Mouse (Mus musculus) neural tube, embryonic 12.5 days (tissue): ENCODE measurements around the gene Rhd. TPM values are rescaled to one million over a fixed set of nuclear protein-coding genes. Genes with fewer than 3 reads are reported as not detected.
"Not testable (repeated sequence)": the region's sequence is repeated elsewhere in the genome, so short reads cannot be mapped to it uniquely, and the experiment has no call there.

Experiments used
- ATAC-seq: fragments of 200-750 bp; cut with Nextera tagmentation; 2 replicates; pipeline ENCODE4 v1.8.0; 2017; ENCODE audit warnings: low read depth, mild to moderate bottlenecking, moderate TSS enrichment, moderate library complexity; ENCODE audit not compliant: low FRiP score
- H3K27ac ChIP-seq: fragments of 300-500 bp; sonication (generic); 2 replicates; pipeline ENCODE4 v1.5.1; 2016
- H3K27me3 ChIP-seq: fragments of 300-500 bp; sonication (generic); replicated peaks from 2 replicates; pipeline ENCODE4 v1.6.1; 2016; ENCODE audit warnings: mild to moderate bottlenecking
- H3K36me3 ChIP-seq: fragments of 300-500 bp; sonication (generic); 2 replicates; pipeline ENCODE4 v1.6.1; 2016; ENCODE audit warnings: mild to moderate bottlenecking
- H3K4me1 ChIP-seq: fragments of 300-500 bp; sonication (generic); 2 replicates; pipeline ENCODE4 v1.6.1; 2016
- H3K4me2 ChIP-seq: fragments of 300-500 bp; sonication (generic); replicated peaks from 2 replicates; pipeline ENCODE4 v1.6.1; 2016; ENCODE audit warnings: mild to moderate bottlenecking
- H3K4me3 ChIP-seq: fragments of 300-500 bp; sonication (generic); 2 replicates; pipeline ENCODE4 v1.5.1; 2016
- H3K9ac ChIP-seq: fragments of 300-500 bp; sonication (generic); 2 replicates; pipeline ENCODE4 v1.6.1; 2016; ENCODE audit warnings: mild to moderate bottlenecking
- H3K9me3 ChIP-seq: fragments of 300-500 bp; sonication (generic); 2 replicates; pipeline ENCODE4 v1.6.1; 2016; ENCODE audit warnings: mild to moderate bottlenecking
- WGBS: fragments of 180-500 bp; shearing (Covaris S2); methylation state at CpG from one replicate; pipeline ENCODE4 v1.1.7; 2016; 5-methylcytosine and 5-hydroxymethylcytosine counted together
- polyA plus RNA-seq: library from polyadenylated mRNA; unstranded; fragments of >200 nt; fragmentation: Nextera tagmentation; extraction: Ambion mirVana; gene quantifications from 2 replicates; pipeline ENCODE4 v1.2.1, GENCODE M21; 2016

The Rhd gene
- polyA plus RNA-seq, result 5.4 and 6.7 TPM in 2 replicates

- Histone ChIP-seq H3K36me3 (no peaks in the 10 kb centered on the region), H3K4me3 (no peak within 1 kb of the TSS), H3K9me3 (no peaks in the 10 kb centered on the region), H3K4me2 (no peak within 1 kb of the TSS), H3K9ac (no peak within 1 kb of the TSS), H3K27me3 (peaks cover 7% of the 10 kb centered on the region), H3K27ac (no peak within 1 kb of the TSS), H3K4me1 (no peaks in the 10 kb centered on the region)
- WGBS, result 75% methylated on average over 14 of the region's 14 CpGs
- no peak for ATAC-seq
Observed at GRCm38 (mm10) chr4:134863937-134864729, at the start of gene Rhd. TSS of gene Rhd (plus strand) at chr4:134864536.

- Histone ChIP-seq H3K4me2 (no peak overlapping the region), H3K9ac (no peak overlapping the region), H3K4me1 (no peaks in the 10 kb centered on the region), H3K27me3 (no peaks in the 10 kb centered on the region), H3K4me3 (no peak overlapping the region), H3K36me3 (peaks cover 17% of the 10 kb centered on the region; the same call in 1 of the 2 replicates), H3K9me3 (no peaks in the 10 kb centered on the region), H3K27ac (no peak overlapping the region)
- ATAC-seq, result no peak
- whole genome bisulfite sequencing, result 88% methylated on average over 4 of the region's 4 CpGs
Observed at GRCm38 (mm10) chr4:134817706-134818105, 46.6 kb upstream of the Rhd start.

GRCm38 (mm10) chr4:134821061-134821460, 43.3 kb upstream of the Rhd start:
- Histone ChIP-seq H3K9me3 (no peaks in the 10 kb centered on the region), H3K36me3 (peaks cover 19% of the 10 kb centered on the region; the same call in 1 of the 2 replicates), H3K27me3 (no peaks in the 10 kb centered on the region), H3K9ac (no peak overlapping the region), H3K27ac (no peak overlapping the region), H3K4me3 (no peak overlapping the region), H3K4me1 (no peaks in the 10 kb centered on the region), H3K4me2 (no peak overlapping the region)
- WGBS, result 88% methylated on average over 1 of the region's 1 CpGs
- no peak for ATAC-seq

GRCm38 (mm10) chr4:134823560-134823959, 40.8 kb upstream of the Rhd start:
- ATAC-seq, result no peak
- Histone ChIP-seq H3K4me3 (no peak overlapping the region), H3K27ac (no peak overlapping the region), H3K36me3 (peaks cover 34% of the 10 kb centered on the region), H3K9ac (no peak overlapping the region), H3K4me2 (no peak overlapping the region), H3K27me3 (no peaks in the 10 kb centered on the region), H3K4me1 (no peaks in the 10 kb centered on the region), H3K9me3 (no peaks in the 10 kb centered on the region)
- 74% methylated on average over 2 of the region's 2 CpGs for WGBS

- peaks cover 40% of the 10 kb centered on the region for H3K36me3 ChIP-seq
- not testable (repeated sequence) for H3K27ac ChIP-seq, H3K27me3 ChIP-seq, ATAC-seq, H3K9ac ChIP-seq, H3K4me3 ChIP-seq, H3K9me3 ChIP-seq, H3K4me2 ChIP-seq, H3K4me1 ChIP-seq
- WGBS, result 94% methylated on average over 11 of the region's 11 CpGs
Observed at GRCm38 (mm10) chr4:134825864-134826263, 38.5 kb upstream of the Rhd start.

- no peaks in the 10 kb centered on the region for H3K4me1 ChIP-seq
- H3K27me3 ChIP-seq, result no peaks in the 10 kb centered on the region
- no peak overlapping the region for H3K27ac ChIP-seq
- no peak for ATAC-seq
- H3K9me3 ChIP-seq, result no peaks in the 10 kb centered on the region
- no peak overlapping the region for H3K4me3 ChIP-seq
- H3K9ac ChIP-seq, result no peak overlapping the region
- H3K36me3 ChIP-seq, result peaks cover 43% of the 10 kb centered on the region
- no peak overlapping the region for H3K4me2 ChIP-seq
Observed at GRCm38 (mm10) chr4:134826348-134826747, 38.0 kb upstream of the Rhd start.

GRCm38 (mm10) chr4:134827806-134828205, 36.5 kb upstream of the Rhd start:
- Histone ChIP-seq H3K4me1 (no peaks in the 10 kb centered on the region), H3K4me2 (no peak overlapping the region), H3K36me3 (peaks cover 49% of the 10 kb centered on the region), H3K4me3 (no peak overlapping the region), H3K9ac (no peak overlapping the region), H3K27me3 (no peaks in the 10 kb centered on the region), H3K9me3 (no peaks in the 10 kb centered on the region), H3K27ac (no peak overlapping the region)
- ATAC-seq, result no peak
- 92% methylated on average over 11 of the region's 11 CpGs for WGBS

GRCm38 (mm10) chr4:134831934-134832333, 32.4 kb upstream of the Rhd start:
- no peak overlapping the region for H3K27ac ChIP-seq
- H3K27me3 ChIP-seq, result no peaks in the 10 kb centered on the region
- no peaks in the 10 kb centered on the region for H3K9me3 ChIP-seq
- H3K9ac ChIP-seq, result no peak overlapping the region
- no peak for ATAC-seq
- H3K4me3 ChIP-seq, result no peak overlapping the region
- H3K4me2 ChIP-seq, result no peak overlapping the region
- no peaks in the 10 kb centered on the region for H3K4me1 ChIP-seq
- 98% methylated on average over 3 of the region's 3 CpGs for WGBS
- H3K36me3 ChIP-seq, result peaks cover 44% of the 10 kb centered on the region

GRCm38 (mm10) chr4:134835486-134835885, 28.9 kb upstream of the Rhd start:
- Histone ChIP-seq H3K4me1 (no peaks in the 10 kb centered on the region), H3K4me3 (no peak overlapping the region), H3K4me2 (no peak overlapping the region), H3K27me3 (no peaks in the 10 kb centered on the region), H3K9me3 (no peaks in the 10 kb centered on the region), H3K9ac (no peak overlapping the region), H3K27ac (no peak overlapping the region), H3K36me3 (peaks cover 24% of the 10 kb centered on the region)
- ATAC-seq, result no peak
- WGBS, result 88% methylated on average over 4 of the region's 4 CpGs

- Histone ChIP-seq H3K27ac (no peak overlapping the region), H3K9me3 (no peaks in the 10 kb centered on the region), H3K36me3 (peaks cover 9% of the 10 kb centered on the region), H3K27me3 (no peaks in the 10 kb centered on the region), H3K4me2 (no peak overlapping the region), H3K4me1 (no peaks in the 10 kb centered on the region), H3K9ac (no peak overlapping the region), H3K4me3 (no peak overlapping the region)
- WGBS, result 80% methylated on average over 1 of the region's 1 CpGs
- ATAC-seq, result no peak
Observed at GRCm38 (mm10) chr4:134838221-134838620, 26.1 kb upstream of the Rhd start.

- peaks cover 11% of the 10 kb centered on the region for H3K36me3 ChIP-seq
- not testable (repeated sequence) for H3K27me3 ChIP-seq, H3K4me1 ChIP-seq, H3K9ac ChIP-seq, H3K27ac ChIP-seq, ATAC-seq, H3K9me3 ChIP-seq, H3K4me2 ChIP-seq, H3K4me3 ChIP-seq
- WGBS, result 88% methylated on average over 3 of the region's 3 CpGs
Observed at GRCm38 (mm10) chr4:134838706-134839105, 25.6 kb upstream of the Rhd start.

GRCm38 (mm10) chr4:134840231-134840630, 24.1 kb upstream of the Rhd start:
- H3K4me1 ChIP-seq, result no peaks in the 10 kb centered on the region
- no peak for ATAC-seq
- H3K4me3 ChIP-seq, result no peak overlapping the region
- no peak overlapping the region for H3K9ac ChIP-seq
- WGBS, result 86% methylated on average over 1 of the region's 1 CpGs
- H3K9me3 ChIP-seq, result no peaks in the 10 kb centered on the region
- H3K27ac ChIP-seq, result no peak overlapping the region
- H3K4me2 ChIP-seq, result no peak overlapping the region
- H3K27me3 ChIP-seq, result no peaks in the 10 kb centered on the region
- peaks cover 10% of the 10 kb centered on the region for H3K36me3 ChIP-seq

GRCm38 (mm10) chr4:134843566-134843965, 20.8 kb upstream of the Rhd start:
- Histone ChIP-seq H3K4me1 (no peaks in the 10 kb centered on the region), H3K9me3 (peaks cover 3% of the 10 kb centered on the region; the same call in 1 of the 2 replicates), H3K9ac (no peak overlapping the region), H3K4me2 (no peak overlapping the region), H3K4me3 (no peak overlapping the region), H3K27ac (no peak overlapping the region), H3K36me3 (0 out of 2 replicates have a peak, but pooled peaks cover 3% of the 10 kb centered on the region), H3K27me3 (no peaks in the 10 kb centered on the region)
- 91% methylated on average over 4 of the region's 4 CpGs for WGBS
- no peak for ATAC-seq
